Mouse (Mus musculus) erythroblast, adult 5-6 weeks (primary cell): ENCODE results near the gene Slc35g2. TPM values are rescaled to one million over a fixed set of nuclear protein-coding genes. Genes with fewer than 3 reads are reported as not detected.

Experiments used
- ATAC-seq: replicated peaks from 2 replicates; pipeline ENCODE4 v1.8.0; 2016; ENCODE audit warnings: moderate number of reproducible peaks, mild to moderate bottlenecking, moderate TSS enrichment, inconsistent platforms; ENCODE audit not compliant: poor library complexity, low FRiP score, severe bottlenecking
- total RNA-seq, 2 experiments: library from RNA; stranded (forward) in 1 of 2; stranded (reverse) in 1 of 2; fragments of 150-400 nt in 1 of 2; fragments of 200-764, 138-1000 nt in 1 of 2; gene quantifications; 2 replicates each; pipeline versions ENCODE4 v1.2.3 to v1.2.4; 2015 to 2017; ENCODE audit warnings: low replicate concordance in 2 of 2

Slc35g2 gene
- not detected in 2 replicates for total RNA-seq (2015; ENCODE audit: low replicate concordance)
- not detected in 2 replicates for total RNA-seq (2017; ENCODE audit: low replicate concordance)

DNA sequence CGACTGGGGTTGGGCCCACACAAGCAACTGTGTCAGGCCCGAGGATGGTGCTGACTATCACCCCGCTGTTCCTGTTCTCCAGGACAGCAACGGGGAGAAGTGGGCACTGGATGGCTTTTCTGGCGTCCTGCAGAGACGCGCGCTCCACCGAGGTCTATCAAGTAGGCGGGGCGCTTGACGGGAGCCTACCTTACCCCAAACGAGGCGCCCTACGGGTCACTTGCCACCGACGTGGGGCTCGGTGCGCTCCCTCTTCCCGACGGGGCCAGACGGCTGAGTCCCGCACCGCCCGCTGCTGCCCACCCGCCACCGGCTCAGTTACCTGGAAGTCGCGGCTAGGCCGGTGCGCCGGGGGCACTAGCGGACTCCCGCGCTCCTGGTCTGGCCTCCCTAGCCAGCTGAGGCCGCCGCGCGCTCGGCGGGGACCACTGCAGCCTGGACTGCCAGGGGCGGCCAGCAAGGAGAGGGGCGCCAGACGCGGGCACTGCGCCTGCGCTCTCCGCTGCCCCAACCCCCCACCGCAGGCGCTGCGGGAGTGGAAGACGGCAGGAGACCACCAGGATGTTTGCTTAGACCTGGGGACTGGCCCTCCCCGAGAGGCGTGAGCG is at the start of gene Slc35g2:
Gene Slc35g2 (minus strand): TSS at position 465 of the 608 bp plus-strand sequence.
- no peak for ATAC-seq

DNA sequence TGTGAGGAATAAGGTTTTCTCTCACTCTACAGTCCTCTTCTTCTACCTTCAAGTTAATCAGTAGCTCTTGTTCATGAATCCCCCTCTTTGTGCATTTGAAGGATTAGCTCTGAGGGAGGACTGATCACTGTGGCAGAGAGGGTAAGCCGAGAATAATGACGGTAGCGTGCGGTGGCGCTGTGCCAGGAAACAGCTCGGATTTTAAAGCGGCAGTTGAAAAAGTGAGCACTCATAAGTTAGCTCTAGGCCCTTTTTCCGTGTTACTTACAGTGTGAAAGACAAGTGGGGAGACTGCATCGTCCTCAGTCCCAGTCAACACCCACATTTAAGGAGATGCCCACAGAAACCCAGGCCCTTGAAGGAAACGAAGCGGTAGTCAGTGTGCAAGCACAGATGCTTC is 46.1 kb upstream of the Slc35g2 start:
- ATAC-seq, result no peak

GRCm38 (mm10) chr9:100613501-100614071 is 42.7 kb upstream of the Slc35g2 start:
- ATAC-seq, result no peak

GRCm38 (mm10) chr9:100605985-100606554 is 35.2 kb upstream of the Slc35g2 start:
- no peak for ATAC-seq

DNA sequence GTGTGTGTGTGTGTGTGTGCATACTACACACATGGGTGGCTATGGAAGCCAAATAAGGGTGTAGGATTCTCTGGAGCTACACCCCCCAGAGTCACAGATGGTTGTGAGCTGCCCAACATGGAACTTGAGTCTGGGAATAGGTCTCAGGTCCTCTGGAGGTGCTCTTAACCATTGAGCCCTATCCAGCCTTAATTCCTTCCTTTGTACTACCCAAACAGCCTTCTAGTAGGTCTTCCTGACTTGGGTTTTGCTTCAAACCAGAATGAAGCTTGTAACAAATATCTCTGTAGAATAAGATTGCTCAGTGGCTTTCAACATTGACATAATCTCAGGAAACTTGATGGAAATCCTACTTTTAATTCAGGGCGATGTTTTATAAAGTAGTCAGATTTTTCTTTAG is 34.6 kb upstream of the Slc35g2 start:
- no peak for ATAC-seq

GRCm38 (mm10) chr9:100603156-100603555 is 32.3 kb upstream of the Slc35g2 start:
- ATAC-seq, result no peak

DNA sequence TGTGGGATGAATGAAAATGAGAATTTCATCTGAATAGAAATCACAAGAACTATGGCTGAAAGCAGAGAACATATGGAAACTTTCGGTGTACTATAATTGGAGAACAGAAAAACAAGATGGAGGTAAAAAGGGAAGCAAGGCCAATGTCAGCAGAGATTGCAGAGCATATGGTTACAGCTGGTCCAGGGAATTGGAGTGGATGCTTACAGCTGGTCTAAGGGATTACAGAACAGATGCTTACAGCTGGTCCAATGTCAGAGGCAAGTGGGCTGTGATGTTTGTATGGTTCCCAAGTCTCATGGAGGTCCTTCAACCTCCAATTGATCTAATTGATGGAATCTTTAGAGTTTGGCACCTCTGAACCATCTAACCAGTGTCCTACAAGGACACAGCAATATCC is 31.2 kb upstream of the Slc35g2 start:
- ATAC-seq, result no peak

- no peak for ATAC-seq
Observed at GRCm38 (mm10) chr9:100599761-100600328, 29.0 kb upstream of the Slc35g2 start.

DNA sequence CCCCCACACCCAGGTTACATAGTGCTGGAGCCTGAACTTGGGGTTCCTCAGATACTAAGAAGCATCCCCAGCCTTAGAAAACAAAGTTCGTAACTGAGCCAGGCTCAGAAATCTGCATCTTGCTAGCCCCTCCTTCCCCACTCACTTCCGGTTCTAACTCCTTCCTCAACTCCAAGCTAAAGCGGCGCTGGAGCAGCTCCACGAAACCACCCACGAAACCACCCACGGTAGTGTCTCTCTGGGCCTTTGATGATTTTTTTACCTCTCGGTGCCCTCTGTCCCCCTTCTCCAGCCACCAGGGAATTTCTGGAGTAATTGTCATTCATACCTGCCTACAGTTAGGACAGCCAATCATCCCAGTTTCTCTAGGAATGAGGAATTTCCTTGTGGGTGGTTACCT is 26.7 kb upstream of the Slc35g2 start, which contains the start of gene Stag1:
Gene Stag1 (plus strand): TSS at position 253 of the 400 bp plus-strand sequence.
- ATAC-seq, result no peak

- no peak for ATAC-seq
Observed at GRCm38 (mm10) chr9:100596317-100596716, 25.4 kb upstream of the Slc35g2 start.

DNA sequence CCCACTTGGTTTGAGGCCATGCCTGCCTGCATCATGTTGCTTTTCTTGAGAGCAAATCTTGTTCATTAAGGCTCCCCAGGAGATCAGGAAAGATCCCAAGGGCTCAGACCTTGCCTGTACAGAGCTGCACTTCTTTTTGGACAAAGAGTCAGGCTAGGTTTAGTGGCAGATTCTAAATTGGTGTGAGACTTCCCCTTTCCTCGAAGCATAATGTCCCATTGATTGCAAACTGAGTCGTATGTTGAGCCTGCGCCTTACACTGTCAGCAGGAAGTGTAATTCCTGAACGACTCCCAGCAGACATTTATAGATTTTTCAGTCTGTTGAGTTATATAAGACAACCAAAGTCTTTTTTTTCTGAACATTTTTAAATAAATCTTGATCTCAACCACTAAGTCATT is 19.6 kb upstream of the Slc35g2 start:
- no peak for ATAC-seq

DNA sequence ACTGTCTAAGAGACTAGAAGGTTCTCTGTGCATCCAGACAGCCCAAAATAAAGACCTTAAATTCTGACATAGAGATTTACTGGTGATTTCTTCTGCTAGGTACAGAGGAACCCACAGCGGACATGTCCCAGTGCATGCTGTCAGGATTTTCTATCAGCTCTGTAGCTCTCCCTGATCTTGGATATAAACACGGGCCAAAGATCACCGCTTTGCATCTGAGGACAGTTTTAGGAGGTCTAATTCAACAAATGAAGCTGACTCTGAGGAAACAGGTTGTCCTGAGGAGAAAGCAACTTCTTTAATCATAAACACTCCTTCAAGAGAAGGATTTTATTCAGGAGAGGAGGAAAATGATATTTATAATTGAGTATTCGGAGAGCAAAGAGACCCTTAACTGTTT is 13.1 kb upstream of the Slc35g2 start:
- ATAC-seq, result no peak

GRCm38 (mm10) chr9:100582883-100583575 is 12.1 kb upstream of the Slc35g2 start:
- no peak for ATAC-seq

DNA sequence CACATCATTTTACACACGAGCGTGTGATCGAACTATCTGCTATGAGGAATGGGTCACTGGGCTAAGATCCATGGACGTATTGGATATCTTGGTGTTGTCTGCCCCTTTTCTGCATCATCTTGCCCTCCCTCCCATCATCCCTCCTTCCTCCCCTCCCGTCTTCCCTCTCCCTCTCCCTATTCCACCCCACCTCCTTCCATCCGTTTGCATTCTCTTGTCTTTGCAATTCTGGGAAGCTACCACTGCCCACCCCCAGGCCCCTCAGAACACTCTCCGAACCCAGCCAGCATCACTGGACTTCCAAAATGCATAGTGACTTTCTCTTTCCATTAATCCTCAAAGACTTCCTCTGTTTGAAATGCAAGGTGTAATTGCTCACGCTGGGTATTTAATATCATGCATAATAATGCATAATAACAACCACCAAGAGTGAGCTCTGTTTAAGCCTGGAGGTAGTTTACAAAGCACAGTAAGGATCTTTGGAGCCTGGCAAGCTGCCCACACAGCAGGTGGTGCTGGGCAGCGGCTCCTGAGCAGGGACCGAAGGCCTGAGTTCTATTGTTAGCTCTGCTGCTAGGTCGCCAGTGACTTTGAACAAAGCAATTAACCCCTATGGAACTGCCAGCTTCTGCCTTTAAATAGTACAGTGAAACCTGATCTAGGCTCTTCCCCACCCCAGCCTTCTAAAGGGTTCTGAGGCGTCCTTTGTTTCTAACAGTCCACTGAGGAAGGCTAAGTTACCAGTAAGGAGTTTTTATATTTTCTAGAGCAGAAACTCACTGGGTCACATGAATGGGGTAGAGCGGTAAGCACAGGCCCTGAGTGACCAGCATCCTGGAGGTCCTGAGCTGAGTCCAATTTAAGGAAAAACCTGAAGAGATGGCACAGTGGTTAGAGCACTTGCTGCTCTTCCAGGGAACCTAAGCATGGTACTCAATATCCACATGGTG is 10.9 kb upstream of the Slc35g2 start:
- ATAC-seq, result no peak

- no peak for ATAC-seq
Observed at GRCm38 (mm10) chr9:100580196-100580740, 9.4 kb upstream of the Slc35g2 start.

DNA sequence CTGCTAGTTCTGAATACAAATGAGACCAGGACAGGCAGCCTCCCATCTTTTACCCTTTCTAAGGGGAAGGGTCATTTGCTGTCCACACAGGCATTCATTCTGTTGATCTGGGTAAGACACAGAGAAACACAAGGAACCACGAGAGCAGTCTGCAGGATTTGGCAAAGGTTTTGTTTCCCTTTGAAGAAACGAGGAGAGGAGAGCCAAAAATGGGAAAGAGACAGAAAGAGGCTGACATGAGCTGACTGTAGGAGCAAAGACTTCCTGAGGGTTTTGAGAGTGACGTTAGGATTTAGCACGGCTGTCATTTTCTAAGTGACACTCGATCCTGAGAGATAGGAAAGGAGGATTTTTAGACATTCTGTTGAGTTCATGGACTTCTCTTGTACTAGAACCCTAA is 3.1 kb upstream of the Slc35g2 start:
- no peak for ATAC-seq

GRCm38 (mm10) chr9:100573300-100573699 is 2.4 kb upstream of the Slc35g2 start:
- no peak for ATAC-seq

GRCm38 (mm10) chr9:100571511-100571910 is 621 bp upstream of the Slc35g2 start:
- no peak for ATAC-seq
